Mouse (Mus musculus) kidney, embryonic 15.5 days (tissue): ENCODE measurements around the gene Cela3b. TPM values are rescaled to one million over a fixed set of nuclear protein-coding genes. Genes with fewer than 3 reads are reported as not detected.
A peak's percentile ranks its signal among the peaks of the same experiment; 100 is the strongest.

Experiments
- ATAC-seq: fragments of 200-750 bp; cut with Nextera tagmentation; replicated peaks from 2 replicates; pipeline ENCODE4 v1.8.0; 2017; ENCODE audit warnings: moderate TSS enrichment; ENCODE audit not compliant: low FRiP score
- H3K27ac ChIP-seq: fragments of 300-500 bp; sonication (generic); 2 replicates; pipeline ENCODE4 v1.5.1; 2015; ENCODE audit warnings: mild to moderate bottlenecking, inconsistent platforms
- H3K27me3 ChIP-seq: fragments of 300-500 bp; sonication (generic); 2 replicates; pipeline ENCODE4 v1.6.1; 2015; ENCODE audit warnings: inconsistent platforms
- H3K36me3 ChIP-seq: fragments of 300-500 bp; sonication (generic); 2 replicates; pipeline ENCODE4 v1.6.1; 2015; ENCODE audit warnings: inconsistent platforms
- H3K4me1 ChIP-seq: fragments of 300-500 bp; sonication (generic); 2 replicates; pipeline ENCODE4 v1.6.1; 2015; ENCODE audit warnings: inconsistent platforms
- H3K4me2 ChIP-seq: fragments of 300-500 bp; sonication (generic); 2 replicates; pipeline ENCODE4 v1.6.1; 2015; ENCODE audit warnings: moderate library complexity, mild to moderate bottlenecking, inconsistent platforms
- H3K4me3 ChIP-seq: fragments of 300-500 bp; sonication (generic); replicated peaks from 2 replicates; pipeline ENCODE4 v1.5.1; 2015; ENCODE audit warnings: mild to moderate bottlenecking, inconsistent platforms
- H3K9ac ChIP-seq: fragments of 300-500 bp; sonication (generic); 2 replicates; pipeline ENCODE4 v1.6.1; 2015; ENCODE audit warnings: mild to moderate bottlenecking, inconsistent platforms
- H3K9me3 ChIP-seq: fragments of 300-500 bp; sonication (generic); replicated peaks from 2 replicates; pipeline ENCODE4 v1.6.1; 2016; ENCODE audit warnings: inconsistent platforms
- WGBS: fragments of 180-500 bp; shearing (Covaris S2); methylation state at CpG from one replicate; pipeline ENCODE4 v1.1.7; 2015; ENCODE audit warnings: mixed read lengths; 5-methylcytosine and 5-hydroxymethylcytosine counted together
- polyA plus RNA-seq: library from polyadenylated mRNA; unstranded; fragments of >200 nt; fragmentation: Nextera tagmentation; extraction: Ambion mirVana; gene quantifications from 2 replicates; pipeline ENCODE4 v1.2.1, GENCODE M21; 2015

Gene Cela3b
- polyA plus RNA-seq: not detected in 2 replicates

DNA sequence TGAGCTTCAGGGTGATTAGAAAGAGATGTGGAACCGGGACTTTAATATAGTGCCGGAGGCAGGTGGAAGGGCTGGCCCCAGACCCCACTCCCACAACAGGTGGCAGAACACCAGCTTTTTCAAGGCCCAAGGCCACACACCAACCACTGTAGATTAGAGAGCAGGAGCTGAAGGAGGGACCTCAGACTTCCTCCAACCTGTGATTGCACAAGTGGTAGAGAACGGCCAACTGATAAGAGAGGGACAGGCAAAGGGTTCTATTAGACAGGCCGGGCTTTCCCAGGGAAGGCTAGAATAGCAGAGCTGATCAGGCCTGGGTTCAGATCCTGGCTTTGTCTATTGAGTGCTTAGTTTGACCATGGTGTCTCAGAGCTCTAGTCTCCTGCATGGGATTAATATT, at the start of gene Cela3b:
Gene Cela3b (minus strand): TSS at position 39 of the 400 bp plus-strand sequence.
- no peak for ATAC-seq
- no peak within 1 kb of the TSS for H3K4me3 ChIP-seq
- H3K36me3 ChIP-seq: no peaks in the 10 kb centered on the region
- H3K9ac ChIP-seq: no peak within 1 kb of the TSS
- no peak within 1 kb of the TSS for H3K4me2 ChIP-seq
- H3K27me3 ChIP-seq: no peaks in the 10 kb centered on the region
- WGBS: 89% methylated on average over 4 of the region's 4 CpGs
- H3K27ac ChIP-seq: no peak within 1 kb of the TSS
- no peaks in the 10 kb centered on the region for H3K9me3 ChIP-seq
- no peaks in the 10 kb centered on the region for H3K4me1 ChIP-seq

- WGBS: 3% methylated on average over 6 of the region's 6 CpGs
- ATAC-seq: peak; percentile 41
- Histone ChIP-seq H3K36me3 (no peaks in the 10 kb centered on the region), H3K9me3 (no peaks in the 10 kb centered on the region), H3K9ac (no peak overlapping the region), H3K27ac (peak overlapping the region; percentile 97), H3K4me3 (0 out of 2 replicates have a peak overlapping the region, but pooled peaks have one; percentile 2), H3K4me1 (peaks cover 95% of the 10 kb centered on the region), H3K27me3 (no peaks in the 10 kb centered on the region), H3K4me2 (peak overlapping the region; percentile 48)
Measured at GRCm38 (mm10) chr4:137479757-137480156, 49.4 kb upstream of the Cela3b start.

DNA sequence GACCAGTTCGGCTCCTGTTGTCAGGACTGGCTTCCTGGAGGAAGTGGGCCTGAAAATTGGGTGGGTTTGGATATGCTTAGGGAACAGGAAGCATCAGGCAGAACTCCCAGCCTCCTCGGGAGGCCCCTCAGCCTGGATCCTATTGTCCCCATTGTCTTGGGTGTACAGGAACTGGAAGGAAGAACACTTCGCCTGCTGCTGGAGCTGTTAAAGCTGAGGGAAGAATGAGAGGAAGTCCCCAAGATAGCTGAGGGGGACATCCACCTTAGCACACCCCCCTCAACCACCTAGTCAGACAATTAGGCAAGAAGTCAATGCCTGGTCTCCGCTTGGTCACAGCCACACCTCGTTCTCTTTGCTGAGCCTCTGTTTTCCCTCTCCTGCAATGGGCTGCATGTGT, 48.0 kb upstream of the Cela3b start:
- Histone ChIP-seq H3K4me1 (peaks cover 95% of the 10 kb centered on the region), H3K9ac (peak overlapping the region; percentile 14; the same call in 1 of the 2 replicates), H3K4me2 (peak overlapping the region; percentile 53; the same call in 1 of the 2 replicates)

GRCm38 (mm10) chr4:137477611-137478010, 47.3 kb upstream of the Cela3b start:
- ATAC-seq: no peak
- no peak overlapping the region for H3K4me3 ChIP-seq
- H3K36me3 ChIP-seq: no peaks in the 10 kb centered on the region
- peak overlapping the region; percentile 97 for H3K27ac ChIP-seq
- H3K9me3 ChIP-seq: no peaks in the 10 kb centered on the region
- peak overlapping the region; percentile 14; the same call in 1 of the 2 replicates for H3K9ac ChIP-seq
- no peaks in the 10 kb centered on the region for H3K27me3 ChIP-seq
- 0 out of 2 replicates have a peak overlapping the region, but pooled peaks have one; percentile 53 for H3K4me2 ChIP-seq
- H3K4me1 ChIP-seq: peaks cover 100% of the 10 kb centered on the region
- WGBS: 52% methylated on average over 6 of the region's 6 CpGs

More for the DNA sequence above, 48.0 kb upstream of the Cela3b start:
- Histone ChIP-seq H3K27me3 (no peaks in the 10 kb centered on the region), H3K36me3 (no peaks in the 10 kb centered on the region), H3K4me3 (no peak overlapping the region), H3K9me3 (no peaks in the 10 kb centered on the region), H3K27ac (peak overlapping the region; percentile 97)
- ATAC-seq: no peak
- WGBS: 65% methylated on average over 5 of the region's 5 CpGs

DNA sequence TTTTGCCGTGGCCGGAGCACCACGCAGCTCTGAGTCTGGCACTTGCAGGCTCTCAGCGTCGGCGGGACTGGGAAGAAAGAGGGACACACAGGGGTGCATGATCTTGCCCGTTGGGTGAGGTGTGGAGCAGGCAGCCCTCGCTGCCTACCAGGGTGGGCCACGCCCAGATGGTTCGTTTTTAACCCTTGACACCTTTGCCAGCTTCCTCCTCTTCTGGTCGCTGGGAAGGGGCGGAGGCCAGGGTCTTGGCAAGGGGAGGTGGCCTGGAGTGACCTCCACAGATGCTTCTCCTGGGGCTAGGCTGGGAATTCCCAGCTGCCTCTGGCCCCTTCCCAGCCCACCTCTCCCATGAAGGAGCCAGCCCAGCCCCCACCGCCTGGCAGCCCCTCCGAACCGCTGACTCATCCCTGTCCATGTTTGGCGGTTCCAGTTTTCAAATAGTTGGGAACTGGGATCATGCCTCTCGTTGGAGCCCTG, 46.5 kb upstream of the Cela3b start:
- H3K9me3 ChIP-seq: no peaks in the 10 kb centered on the region
- peaks cover 98% of the 10 kb centered on the region for H3K4me1 ChIP-seq
- peak overlapping the region; percentile 53 for H3K4me2 ChIP-seq
- no peak for ATAC-seq
- H3K27me3 ChIP-seq: no peaks in the 10 kb centered on the region
- peak overlapping the region; percentile 97 for H3K27ac ChIP-seq
- H3K9ac ChIP-seq: peak overlapping the region; percentile 34; the same call in 1 of the 2 replicates
- WGBS: 6% methylated on average over 17 of the region's 17 CpGs
- H3K4me3 ChIP-seq: peak overlapping the region; percentile 5; the same call in 1 of the 2 replicates
- H3K36me3 ChIP-seq: no peaks in the 10 kb centered on the region

DNA sequence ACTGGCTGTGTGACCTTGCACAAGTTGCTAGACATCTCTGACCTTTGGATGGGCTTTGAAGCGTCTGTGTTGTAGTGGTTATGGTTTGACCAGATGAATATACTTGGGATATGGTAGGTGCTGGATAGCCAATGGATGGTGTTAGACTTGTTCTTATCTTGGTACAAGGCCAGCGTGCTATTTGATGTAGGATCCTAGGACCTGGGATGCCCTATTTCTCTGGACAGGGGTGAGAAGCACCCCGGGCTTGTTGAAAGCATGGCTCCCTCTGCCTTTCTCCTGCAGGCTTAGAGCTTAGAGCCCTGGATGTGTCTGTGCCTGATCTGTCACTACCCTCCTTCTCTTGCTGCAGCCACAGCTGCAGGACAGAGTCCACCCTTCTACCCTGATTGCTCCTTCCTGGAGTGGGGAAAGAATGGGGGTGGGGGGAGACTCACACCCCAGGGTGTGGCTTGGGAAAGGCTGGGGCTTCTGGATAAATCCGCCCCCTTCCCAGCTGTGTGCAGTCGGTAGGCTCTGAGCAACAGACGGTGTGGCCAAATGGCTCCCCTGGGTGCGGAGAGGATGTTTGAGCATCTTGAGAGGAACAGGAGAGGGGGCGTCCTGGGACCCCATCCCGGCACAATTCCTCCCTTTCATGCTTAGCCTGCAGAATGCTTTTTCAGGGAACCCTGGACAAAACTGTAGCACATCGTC, 45.9 kb upstream of the Cela3b start:
- no peaks in the 10 kb centered on the region for H3K36me3 ChIP-seq
- 28% methylated on average over 10 of the region's 10 CpGs for WGBS
- no peaks in the 10 kb centered on the region for H3K9me3 ChIP-seq
- peak; percentile 7; the same call in 1 of the 2 replicates for ATAC-seq
- H3K27me3 ChIP-seq: no peaks in the 10 kb centered on the region
- H3K27ac ChIP-seq: peak overlapping the region; percentile 97
- peaks cover 98% of the 10 kb centered on the region for H3K4me1 ChIP-seq
- H3K4me2 ChIP-seq: peak overlapping the region; percentile 53
- H3K9ac ChIP-seq: peak overlapping the region; percentile 34; the same call in 1 of the 2 replicates
- peak overlapping the region; percentile 5; the same call in 1 of the 2 replicates for H3K4me3 ChIP-seq

DNA sequence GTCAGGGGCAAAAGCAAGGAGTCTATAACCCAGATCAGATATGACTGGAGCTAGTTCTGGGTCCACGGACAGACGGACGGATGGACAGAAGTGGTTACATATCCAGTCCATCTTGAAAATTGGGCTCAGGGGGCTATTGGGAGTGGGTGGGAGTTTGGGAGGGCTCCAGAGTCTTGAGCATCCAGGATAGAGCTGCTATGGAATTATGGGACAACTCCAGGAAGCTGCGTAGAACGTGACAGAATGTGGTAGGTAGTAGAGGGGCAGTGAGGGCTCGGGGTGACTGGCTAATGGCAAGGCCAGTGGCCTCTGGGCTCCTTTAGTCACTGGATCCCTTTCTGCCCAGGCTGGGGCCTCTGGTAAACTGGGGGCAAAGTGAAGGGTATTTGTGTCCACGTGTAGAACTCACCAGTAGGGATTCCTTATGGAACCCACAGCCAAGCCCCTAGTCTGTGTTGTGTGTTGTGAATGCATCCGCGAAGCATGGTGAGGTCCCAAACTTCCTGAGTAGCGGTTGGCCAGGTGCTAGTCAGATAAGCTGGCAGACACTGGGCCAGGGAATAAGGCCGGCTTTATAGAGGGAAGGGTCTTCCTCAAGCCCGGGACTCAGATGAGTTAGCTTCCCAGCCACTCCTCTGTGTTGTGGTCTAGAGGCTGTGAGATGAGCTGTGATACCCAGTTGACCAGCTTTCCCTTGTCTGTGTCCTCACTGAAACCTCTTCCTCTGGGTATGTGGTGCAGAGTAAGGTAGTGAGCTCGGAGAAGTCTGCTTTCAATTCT, 45.1 kb upstream of the Cela3b start:
- ATAC-seq: no peak
- peak overlapping the region; percentile 53; the same call in 1 of the 2 replicates for H3K4me2 ChIP-seq
- H3K9ac ChIP-seq: 0 out of 2 replicates have a peak overlapping the region, but pooled peaks have one; percentile 10
- H3K9me3 ChIP-seq: no peaks in the 10 kb centered on the region
- 75% methylated on average over 13 of the region's 13 CpGs for WGBS
- peak overlapping the region; percentile 97 for H3K27ac ChIP-seq
- peaks cover 98% of the 10 kb centered on the region for H3K4me1 ChIP-seq
- no peak overlapping the region for H3K4me3 ChIP-seq
- no peaks in the 10 kb centered on the region for H3K27me3 ChIP-seq
- H3K36me3 ChIP-seq: no peaks in the 10 kb centered on the region

- no peak for ATAC-seq
- Histone ChIP-seq H3K9ac (no peak overlapping the region), H3K27me3 (no peaks in the 10 kb centered on the region), H3K27ac (0 out of 2 replicates have a peak overlapping the region, but pooled peaks have one; percentile 67), H3K36me3 (no peaks in the 10 kb centered on the region), H3K9me3 (no peaks in the 10 kb centered on the region), H3K4me1 (peaks cover 98% of the 10 kb centered on the region), H3K4me2 (no peak overlapping the region), H3K4me3 (no peak overlapping the region)
- 91% methylated on average over 7 of the region's 7 CpGs for WGBS
Measured at GRCm38 (mm10) chr4:137474694-137475093, 44.4 kb upstream of the Cela3b start.

- no peak overlapping the region for H3K9ac ChIP-seq
- no peak for ATAC-seq
- peaks cover 97% of the 10 kb centered on the region for H3K4me1 ChIP-seq
- H3K9me3 ChIP-seq: no peaks in the 10 kb centered on the region
- H3K4me2 ChIP-seq: peak overlapping the region; percentile 29
- 47% methylated on average over 18 of the region's 18 CpGs for WGBS
- no peaks in the 10 kb centered on the region for H3K27me3 ChIP-seq
- peak overlapping the region; percentile 67 for H3K27ac ChIP-seq
- no peak overlapping the region for H3K4me3 ChIP-seq
- H3K36me3 ChIP-seq: no peaks in the 10 kb centered on the region
Measured at GRCm38 (mm10) chr4:137473701-137474388, 43.5 kb upstream of the Cela3b start.

DNA sequence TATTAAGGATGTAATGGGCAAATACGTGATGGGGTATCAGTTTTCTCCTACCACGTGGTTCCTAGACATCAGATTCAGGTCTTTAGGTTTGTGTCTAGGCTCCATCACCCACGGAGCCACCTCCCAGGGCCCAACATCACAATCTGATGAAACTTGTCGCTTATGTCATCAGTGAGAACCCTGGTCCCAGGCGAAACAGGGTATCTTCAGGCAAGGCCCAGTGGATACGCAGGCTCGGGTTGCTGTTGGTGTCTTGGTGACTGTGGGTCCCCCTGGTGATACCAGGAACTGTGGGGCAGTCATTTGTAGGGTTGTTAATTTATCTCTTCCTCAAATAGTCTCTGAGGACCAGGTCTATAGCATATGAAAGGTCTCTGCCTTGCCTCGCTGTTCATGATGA, 42.9 kb upstream of the Cela3b start:
- Histone ChIP-seq H3K4me1 (peaks cover 92% of the 10 kb centered on the region), H3K9ac (no peak overlapping the region), H3K36me3 (no peaks in the 10 kb centered on the region), H3K9me3 (no peaks in the 10 kb centered on the region), H3K27ac (peak overlapping the region; percentile 67), H3K4me3 (no peak overlapping the region), H3K27me3 (no peaks in the 10 kb centered on the region), H3K4me2 (peak overlapping the region; percentile 29)
- 77% methylated on average over 8 of the region's 8 CpGs for WGBS
- no peak for ATAC-seq

DNA sequence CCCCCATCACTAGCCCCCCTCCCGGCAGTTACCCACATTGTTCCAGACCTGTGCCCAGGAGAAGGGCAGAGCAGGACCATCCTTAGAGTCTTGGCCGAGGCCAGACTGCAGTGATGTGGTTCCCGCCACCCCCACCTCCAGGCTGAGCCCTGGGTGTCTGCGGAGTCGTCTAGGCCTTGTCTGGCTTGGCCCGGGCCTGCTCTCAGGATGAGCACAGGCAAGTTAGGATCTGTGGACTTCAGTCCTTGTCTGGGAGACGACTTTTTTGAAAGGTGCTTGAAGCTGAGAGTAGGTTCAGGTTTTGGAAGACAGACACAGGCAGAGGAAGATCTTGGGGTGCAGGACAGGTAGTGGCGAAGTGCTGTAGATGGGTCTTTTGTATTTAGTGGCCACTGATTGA, 41.0 kb upstream of the Cela3b start:
- Histone ChIP-seq H3K9ac (peak overlapping the region; percentile 40; the same call in 1 of the 2 replicates), H3K9me3 (no peaks in the 10 kb centered on the region), H3K27ac (peak overlapping the region; percentile 86), H3K4me1 (peaks cover 88% of the 10 kb centered on the region), H3K4me2 (peak overlapping the region; percentile 81), H3K27me3 (no peaks in the 10 kb centered on the region), H3K36me3 (no peaks in the 10 kb centered on the region), H3K4me3 (peak overlapping the region; percentile 81)
- WGBS: 38% methylated on average over 8 of the region's 8 CpGs
- no peak for ATAC-seq
